Mouse (Mus musculus) G1E (cell line): ENCODE data around the gene Runx1. TPM values are rescaled to one million over a fixed set of nuclear protein-coding genes. Genes with fewer than 3 reads are reported as not detected.

ENCODE experiments used
- ATAC-seq: 2 replicates; pipeline ENCODE4 v1.8.0; 2016; ENCODE audit warnings: mild to moderate bottlenecking; ENCODE audit not compliant: insufficient number of reproducible peaks, poor library complexity, low FRiP score, severe bottlenecking; ENCODE audit errors: extremely low read depth
- DNase-seq: peaks from one replicate; pipeline ENCODE4 v3.0.0; 2012; ENCODE audit warnings: low spot score
- H3K27me3 ChIP-seq: 2 replicates; pipeline ENCODE4 v1.6.1; 2012; ENCODE audit warnings: mild to moderate bottlenecking, low read length, inconsistent platforms; ENCODE audit not compliant: insufficient read depth
- H3K36me3 ChIP-seq: replicated peaks from 2 replicates; pipeline ENCODE3; 2012; ENCODE audit warnings: mild to moderate bottlenecking, inconsistent platforms
- H3K4me1 ChIP-seq: 2 replicates; pipeline ENCODE4 v1.6.1; 2012; ENCODE audit warnings: low read depth, low read length, inconsistent platforms, mixed read lengths; ENCODE audit not compliant: insufficient read depth
- H3K4me3 ChIP-seq: 2 replicates; pipeline ENCODE4 v1.5.1; 2012; ENCODE audit warnings: low read depth, mild to moderate bottlenecking, inconsistent platforms, low read length, moderate library complexity, mixed read lengths
- H3K9me3 ChIP-seq: replicated peaks from 2 replicates; pipeline ENCODE4 v1.6.1; 2012; ENCODE audit warnings: inconsistent platforms
- CTCF ChIP-seq: IDR thresholded peaks from 2 replicates; pipeline ENCODE4 v1.5.1; 2012; ENCODE audit warnings: low read depth, low read length, inconsistent platforms, mixed read lengths
- GATA1 ChIP-seq: IDR thresholded peaks from 2 replicates; pipeline ENCODE4 v1.6.1; 2012; ENCODE audit warnings: borderline replicate concordance, low read length, inconsistent platforms, mixed read lengths
- GATA2 ChIP-seq: IDR thresholded peaks from 2 replicates; pipeline ENCODE4 v1.6.1; 2012; ENCODE audit warnings: low read depth, low read length, inconsistent platforms, borderline replicate concordance
- POLR2AphosphoS5 ChIP-seq: IDR thresholded peaks from 2 replicates; pipeline ENCODE4 v1.6.1; 2012; ENCODE audit warnings: low read depth, low read length, inconsistent platforms; ENCODE audit not compliant: insufficient replicate concordance
- TAL1 ChIP-seq: conservative IDR thresholded peaks from 2 replicates; pipeline ENCODE4 v1.6.1; 2012; ENCODE audit warnings: low read depth, low read length, inconsistent platforms, mixed read lengths
- polyA plus RNA-seq: library from polyadenylated mRNA; stranded (reverse); fragments of >175 nt; gene quantifications from 2 replicates; pipeline ENCODE4 v1.2.3, GENCODE M21; 2012
- total RNA-seq, 2 experiments: library from RNA; stranded (forward) in 1 of 2; stranded (reverse) in 1 of 2; fragments of 200-1000 nt in 1 of 2; fragments of >200 nt in 1 of 2; fragmentation: Nextera tagmentation in 1 of 2; gene quantifications; 2 replicates each; pipeline ENCODE4 v1.2.3; 2014 to 2017

Runx1 gene
- total and polyA plus RNA-seq, 3 experiments = 36.1 to 213 (median 158) TPM

- no peak overlapping the region for H3K4me3 ChIP-seq
Observed at GRCm38 (mm10) chr16:92816092-92816491, 9.9 kb downstream of the Runx1 start.

GRCm38 (mm10) chr16:92815195-92815527 is 10.8 kb downstream of the Runx1 start:
- H3K4me3 ChIP-seq = no peak overlapping the region
- peaks cover 93% of the 10 kb centered on the region for H3K36me3 ChIP-seq
- ATAC-seq = no peak
- peaks cover 96% of the 10 kb centered on the region for H3K4me1 ChIP-seq
- no peak for TF ChIP-seq GATA2
- TF ChIP-seq CTCF = no peak
- TF ChIP-seq GATA1 = no peak
- no peak for TF ChIP-seq POLR2AphosphoS5
- TF ChIP-seq TAL1 = no peak
- H3K27me3 ChIP-seq = no peaks in the 10 kb centered on the region; the same call in 1 of the 2 replicates
- no peak for DNase-seq
- H3K9me3 ChIP-seq = no peaks in the 10 kb centered on the region

More at GRCm38 (mm10) chr16:92816092-92816491, 9.9 kb downstream of the Runx1 start:
- ATAC-seq (no peak), DNase-seq (no peak)
- no peaks in the 10 kb centered on the region; the same call in 1 of the 2 replicates for H3K27me3 ChIP-seq
- H3K36me3 ChIP-seq = peaks cover 93% of the 10 kb centered on the region
- no peaks in the 10 kb centered on the region for H3K9me3 ChIP-seq
- peaks cover 96% of the 10 kb centered on the region for H3K4me1 ChIP-seq
- no peak for TF ChIP-seq TAL1
- no peak for TF ChIP-seq GATA1
- TF ChIP-seq CTCF = no peak
- no peak for TF ChIP-seq GATA2
- TF ChIP-seq POLR2AphosphoS5 = no peak

DNA sequence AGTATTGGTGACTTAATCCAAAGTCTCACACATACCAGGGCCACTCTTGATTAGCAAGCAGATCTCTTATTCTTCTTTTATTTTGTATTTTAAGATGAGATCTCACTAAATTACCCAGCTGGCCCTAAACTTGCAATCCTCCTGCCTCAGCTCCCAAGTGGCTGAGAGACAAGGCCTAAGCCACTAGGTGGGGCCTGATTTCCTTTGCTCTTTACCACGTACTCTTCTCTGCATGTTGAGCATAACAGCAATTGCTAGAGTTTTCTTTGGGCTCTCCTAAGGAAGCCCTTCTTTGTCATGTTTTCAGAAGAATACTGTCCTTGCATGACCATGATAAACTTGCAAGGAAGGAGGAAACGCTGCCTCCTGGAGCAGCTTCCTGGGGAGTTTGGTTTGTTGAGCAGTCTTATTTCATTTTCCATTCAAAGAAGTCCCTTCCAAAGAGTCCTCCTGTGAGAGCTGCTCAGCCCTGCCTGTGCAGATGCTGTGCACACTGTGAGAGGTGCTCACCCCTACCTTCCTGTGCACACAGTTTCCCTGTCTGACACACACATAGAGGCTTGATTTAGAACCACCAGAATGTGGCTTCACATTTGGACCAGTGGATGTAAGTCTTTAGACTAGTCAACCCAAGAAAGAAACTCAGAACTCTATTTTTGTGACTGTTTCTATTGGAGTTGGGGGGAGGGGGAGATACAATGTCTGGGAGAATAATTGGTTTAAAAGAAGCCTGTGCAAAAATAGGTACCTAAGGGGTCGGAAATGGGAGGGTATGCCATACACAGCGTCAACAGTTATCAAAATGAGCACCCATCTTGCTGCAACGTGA is 11.4 kb downstream of the Runx1 start:
- no peaks in the 10 kb centered on the region; the same call in 1 of the 2 replicates for H3K27me3 ChIP-seq
- no peak for TF ChIP-seq POLR2AphosphoS5
- TF ChIP-seq TAL1 = no peak
- no peak for TF ChIP-seq GATA1
- TF ChIP-seq CTCF = no peak
- no peak for TF ChIP-seq GATA2
- ATAC-seq (no peak), DNase-seq (no peak)
- peaks cover 94% of the 10 kb centered on the region for H3K4me1 ChIP-seq
- no peaks in the 10 kb centered on the region for H3K9me3 ChIP-seq
- no peak overlapping the region for H3K4me3 ChIP-seq
- H3K36me3 ChIP-seq = peaks cover 93% of the 10 kb centered on the region

DNA sequence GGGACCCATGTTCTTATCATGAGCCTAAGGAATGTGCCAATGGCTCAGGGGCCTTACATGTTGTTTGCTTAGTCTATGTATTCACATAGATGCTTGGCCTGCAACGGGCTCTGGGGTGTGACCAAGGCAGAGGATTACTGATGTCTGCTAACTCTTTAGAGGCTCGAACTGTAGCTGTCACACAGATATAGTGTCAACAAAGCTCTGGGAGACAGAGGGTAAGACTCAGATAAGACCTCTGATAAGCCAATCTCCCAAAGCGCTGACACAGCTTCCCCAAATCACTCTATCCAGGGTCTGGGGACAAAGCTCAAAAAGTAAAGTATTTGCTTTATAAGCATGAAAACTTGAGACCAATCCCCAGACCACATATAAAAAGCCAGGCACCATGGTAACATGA is 13.5 kb downstream of the Runx1 start:
- no peaks in the 10 kb centered on the region; the same call in 1 of the 2 replicates for H3K27me3 ChIP-seq
- H3K36me3 ChIP-seq = peaks cover 92% of the 10 kb centered on the region
- H3K4me1 ChIP-seq = peaks cover 93% of the 10 kb centered on the region
- TF ChIP-seq TAL1 = no peak
- no peak for TF ChIP-seq GATA1
- no peak for TF ChIP-seq GATA2
- TF ChIP-seq CTCF = no peak
- no peak for TF ChIP-seq POLR2AphosphoS5
- DNase-seq (no peak), ATAC-seq (peak; percentile 60)
- no peaks in the 10 kb centered on the region for H3K9me3 ChIP-seq
- H3K4me3 ChIP-seq = no peak overlapping the region

DNA sequence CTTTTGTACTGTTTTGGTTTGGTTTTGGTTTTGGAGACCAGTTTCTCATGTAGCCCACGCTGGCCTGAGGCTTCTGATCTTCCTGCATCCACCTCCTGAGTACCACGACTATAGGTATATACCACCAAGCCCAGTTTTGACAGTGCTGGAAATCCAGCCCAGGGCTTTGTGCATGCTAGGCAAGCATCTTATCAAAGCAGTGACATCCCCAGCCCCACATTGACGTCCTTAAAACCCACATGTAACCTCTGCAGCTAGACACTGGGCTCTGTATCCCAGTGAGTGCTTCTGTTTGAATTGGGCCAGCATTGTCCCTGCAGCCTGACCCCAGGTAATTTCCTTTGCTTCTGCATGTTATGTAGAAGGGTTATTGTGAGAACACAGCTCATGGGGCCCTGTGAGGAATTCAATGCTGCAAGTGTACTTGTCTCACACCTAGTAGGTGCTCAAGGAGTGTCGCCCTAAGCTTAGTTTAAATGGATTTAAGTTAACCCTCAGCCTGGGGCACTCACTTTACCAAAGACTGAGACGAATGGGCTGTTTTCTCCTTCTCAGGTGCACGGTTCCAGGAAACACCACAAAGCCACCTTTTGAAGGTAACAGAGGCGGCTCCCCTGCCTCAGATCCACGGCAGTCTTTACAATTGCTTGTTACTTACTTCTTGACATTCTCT is 15.2 kb downstream of the Runx1 start:
- no peaks in the 10 kb centered on the region for H3K27me3 ChIP-seq
- no peak for TF ChIP-seq GATA1
- TF ChIP-seq CTCF = no peak
- TF ChIP-seq GATA2 = no peak
- no peak for TF ChIP-seq POLR2AphosphoS5
- no peak for TF ChIP-seq TAL1
- DNase-seq (no peak), ATAC-seq (no peak)
- no peak overlapping the region for H3K4me3 ChIP-seq
- H3K9me3 ChIP-seq = no peaks in the 10 kb centered on the region
- H3K4me1 ChIP-seq = peaks cover 93% of the 10 kb centered on the region
- peaks cover 87% of the 10 kb centered on the region for H3K36me3 ChIP-seq

DNA sequence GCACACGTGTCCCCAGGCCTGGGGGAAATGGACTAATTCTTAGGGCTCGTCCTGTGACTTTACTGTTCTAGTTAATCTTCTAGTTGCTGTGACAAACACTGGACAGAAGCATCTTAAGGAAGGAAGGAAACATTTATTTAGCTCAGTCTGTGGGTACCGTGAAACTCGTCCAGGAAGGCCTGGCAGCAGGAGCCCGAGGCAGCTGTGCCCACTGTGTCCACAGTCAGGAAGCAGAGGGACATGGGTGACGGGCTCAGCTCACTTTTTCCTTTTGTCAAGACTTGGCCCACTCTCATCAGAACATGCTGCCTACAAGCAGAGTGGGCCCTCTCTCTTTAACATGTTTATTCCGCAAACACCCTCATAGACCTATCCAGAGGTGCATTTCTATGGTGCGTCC is 18.2 kb downstream of the Runx1 start:
- H3K4me3 ChIP-seq = no peak overlapping the region
- no peaks in the 10 kb centered on the region for H3K9me3 ChIP-seq
- H3K27me3 ChIP-seq = no peaks in the 10 kb centered on the region
- DNase-seq = no peak
- no peak for TF ChIP-seq POLR2AphosphoS5
- no peak for TF ChIP-seq GATA1
- no peak for TF ChIP-seq TAL1
- no peak for TF ChIP-seq GATA2
- TF ChIP-seq CTCF = no peak
- ATAC-seq = no peak
- peaks cover 97% of the 10 kb centered on the region for H3K4me1 ChIP-seq
- H3K36me3 ChIP-seq = peaks cover 92% of the 10 kb centered on the region
